Mouse (Mus musculus): ENCODE measurements around the gene Trmt2b. TPM values are rescaled to one million over a fixed set of nuclear protein-coding genes. Genes with fewer than 3 reads are reported as not detected.
"Not testable (repeated sequence)": the region's sequence is repeated elsewhere in the genome, so short reads cannot be mapped to it uniquely, and the experiment has no call there.

The Trmt2b gene
- total RNA-seq, 2 experiments from 2014 or later: 41.9 to 46.7 TPM

GRCm38 (mm10) chrX:134233048-134233447 is 43.7 kb downstream of the Trmt2b start:
- no peak for DNase-seq (ENCODE audit: low spot score in 2 of 2)

DNA sequence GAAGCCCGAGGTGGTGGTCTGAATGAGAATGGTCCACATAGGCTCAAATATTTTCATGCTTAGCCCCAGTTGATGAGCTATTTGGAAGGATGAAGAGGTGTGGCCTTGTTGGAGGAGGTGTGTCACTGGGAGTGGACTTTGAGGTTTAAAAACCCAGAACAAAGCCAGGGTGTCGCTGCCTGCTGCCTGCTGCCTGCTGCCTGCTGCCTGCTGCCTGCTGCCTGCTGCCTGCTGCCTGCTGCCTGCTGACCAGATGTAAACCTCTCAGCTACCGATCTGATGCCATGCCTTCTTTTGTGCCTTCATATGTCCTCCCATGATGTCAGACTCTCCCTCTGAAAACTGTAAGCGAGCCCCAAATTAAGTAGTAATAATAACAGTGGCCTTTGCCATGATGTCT is 54.9 kb downstream of the Trmt2b start, which contains the start of gene Nox1:
Gene Nox1, minus strand, starts transcription at position 101 of the 400 bp plus-strand sequence.
- DNase-seq (ENCODE audit: low spot score in 2 of 2): no peak

GRCm38 (mm10) chrX:134220618-134221017 is 56.2 kb downstream of the Trmt2b start:
- no peak for DNase-seq (ENCODE audit: low spot score in 2 of 2)

DNA sequence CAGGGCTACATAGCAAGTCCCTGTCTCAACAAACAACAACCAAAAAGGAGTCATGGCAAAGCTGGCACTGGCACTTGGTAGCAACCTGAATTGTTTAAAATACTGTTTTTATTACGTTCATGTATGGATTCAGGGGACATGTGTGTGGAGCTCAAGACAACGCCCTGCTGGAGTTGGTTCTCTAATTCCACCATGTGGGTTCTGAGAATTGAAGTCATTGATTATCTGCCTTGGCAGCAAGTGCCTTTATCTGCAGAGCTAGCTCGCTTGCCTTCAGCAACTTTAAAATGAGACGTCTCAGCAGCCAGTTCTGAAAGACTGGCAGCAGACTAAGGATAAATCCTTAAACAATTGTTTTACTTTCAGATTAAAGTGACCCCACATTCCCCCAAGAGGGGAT is 58.6 kb downstream of the Trmt2b start:
- no peak for DNase-seq (ENCODE audit: low spot score in 2 of 2)

DNA sequence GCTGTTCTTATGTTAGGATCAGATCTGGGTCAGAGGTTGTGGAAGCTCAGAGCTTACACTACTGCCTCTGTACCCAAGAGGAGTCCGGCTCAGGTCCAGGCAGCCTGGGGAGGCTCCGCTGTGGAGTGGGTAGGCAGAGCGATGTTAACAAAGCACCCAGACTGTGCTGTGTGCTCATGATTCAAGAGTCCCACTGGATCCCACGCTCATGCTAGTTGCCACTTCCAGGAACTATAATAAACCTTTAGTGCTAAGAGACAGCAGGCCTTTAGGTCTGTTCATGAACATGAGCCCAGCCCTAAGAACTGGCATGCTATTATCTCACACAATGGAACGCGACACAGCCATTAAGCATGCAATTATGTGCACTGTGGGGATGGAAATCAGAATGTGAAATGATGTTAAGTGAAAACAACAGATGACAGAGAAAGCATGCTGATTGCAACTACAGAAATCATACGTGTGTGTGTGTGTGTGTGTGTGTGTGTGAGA is 65.6 kb downstream of the Trmt2b start:
- DNase-seq (ENCODE audit: low spot score in 2 of 2): no peak

GRCm38 (mm10) chrX:134208491-134208890 is 68.3 kb downstream of the Trmt2b start:
- no peak for DNase-seq (ENCODE audit: low spot score in 2 of 2)

- not testable (repeated sequence) for DNase-seq (ENCODE audit: low spot score in 2 of 2)
Measured at GRCm38 (mm10) chrX:134187201-134187600, 89.6 kb downstream of the Trmt2b start, which contains the start of gene Arl13a. Gene Arl13a, plus strand, starts transcription at chrX:134187501.

DNA sequence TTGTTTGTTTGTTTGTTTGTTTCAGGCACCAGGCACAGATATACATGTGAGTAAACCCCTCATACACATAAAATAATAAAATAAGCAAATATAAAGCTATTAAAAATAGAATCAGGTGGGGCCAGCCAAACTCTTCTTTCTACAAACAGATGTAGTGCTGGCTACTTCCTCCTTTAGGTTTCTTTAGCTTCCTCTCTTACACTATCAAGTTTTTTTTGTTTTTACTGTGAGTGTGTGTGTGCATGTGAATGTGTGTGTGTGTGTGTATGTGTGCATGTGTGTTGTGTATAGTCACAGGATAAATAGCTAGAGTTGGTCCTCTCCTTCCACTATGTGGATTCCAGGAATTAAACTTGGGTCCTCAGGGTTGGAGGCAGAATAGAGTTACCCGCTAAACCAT is 102.1 kb downstream of the Trmt2b start:
- no peak for DNase-seq (ENCODE audit: low spot score in 2 of 2)

Other genes with a start within 250 kb of the Trmt2b start
- 10 to 100 TPM; 31.9 to 33.2 TPM for gene Cstf2, start 217.8 kb downstream of the Trmt2b start, total RNA-seq (2021)
- gene Xkrx, start 114.9 kb downstream of the Trmt2b start, total RNA-seq (2021): under 1 TPM; 0.35 to 0.96 TPM
- gene Arl13a, start 89.5 kb downstream of the Trmt2b start, total RNA-seq (2021): not detected
- not detected for gene Nox1, start 55.0 kb downstream of the Trmt2b start, total RNA-seq (2021)
- gene Tmem35a, start 18.2 kb upstream of the Trmt2b start, total RNA-seq (2021): 100 to 1,000 TPM; 284 to 319 TPM
- gene Cenpi, start 31.1 kb upstream of the Trmt2b start, total RNA-seq (2021): 1 to 10 TPM; 1.7 to 2.2 TPM
- gene Drp2, start 127.6 kb upstream of the Trmt2b start, total RNA-seq (2021): under 1 TPM; 0.30 to 0.32 TPM
- gene Taf7l, start 199.5 kb upstream of the Trmt2b start, total RNA-seq (2021): not detected